Mouse (Mus musculus): ENCODE measurements around the gene Tapbp. TPM values are rescaled to one million over a fixed set of nuclear protein-coding genes. Genes with fewer than 3 reads are reported as not detected.

Tapbp gene
- polyA plus RNA-seq, 1 experiment from 2014 or later: 35.7 TPM

DNA sequence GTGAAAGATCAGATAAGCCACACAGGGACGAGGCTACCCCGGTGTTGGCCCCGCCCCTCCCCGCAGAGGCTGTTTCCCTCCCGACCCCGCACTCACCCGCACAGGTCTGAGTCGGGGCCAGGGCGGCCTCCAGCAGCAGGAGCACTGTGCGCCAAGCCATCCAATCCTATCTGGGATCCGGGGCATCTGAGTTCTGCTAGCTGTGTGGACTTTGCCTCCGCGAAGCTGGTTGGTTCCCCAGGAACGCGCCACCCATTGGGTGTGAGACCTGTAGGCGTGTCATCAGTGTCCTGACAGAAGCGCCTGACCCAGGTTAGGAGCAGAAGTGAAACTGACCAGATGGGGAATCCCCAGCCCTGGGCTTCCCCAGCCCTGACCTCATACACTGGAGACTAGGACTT, 62.9 kb downstream of the Tapbp start:
- no peak for ATAC-seq (ENCODE audit: low read depth)
- WGBS: under 1% methylated on average over 16 of the region's 17 CpGs
- Histone ChIP-seq H3K36me3 (ENCODE audit: control insufficient read depth, insufficient read depth, low read length) (no peaks in the 10 kb centered on the region), H3K9me3 (ENCODE audit: control insufficient read depth, low read length) (no peaks in the 10 kb centered on the region), H3K27me3 (ENCODE audit: control insufficient read depth, insufficient read depth, low read length) (peaks cover 9% of the 10 kb centered on the region), H3K4me2 (ENCODE audit: low read depth, low read length) (peak overlapping the region; percentile 40), H3K4me3 (ENCODE audit: low read depth, low read length) (peak overlapping the region; percentile 25), H3K9ac (replicated peaks; ENCODE audit: low read depth, low read length) (no peak overlapping the region), H3K27ac (ENCODE audit: low read depth, low read length) (no peak overlapping the region), H3K4me1 (ENCODE audit: control insufficient read depth, insufficient read depth, low read length) (0 out of 2 replicates have a peak, but pooled peaks cover 4% of the 10 kb centered on the region)

Small RNA genes within 50 kb of the gene (microRNA-seq; reads per million reads assigned to microRNA genes)
- gene Gm27740: not detected

Other genes starting within 250 kb of the Tapbp start
- gene Hnrnpm, start 229.0 kb upstream of the Tapbp start, polyA plus RNA-seq (2014; fragmentation: Nextera tagmentation; extraction: Ambion mirVana): 172 and 220 TPM in 2 replicates
- 69.1 and 73.5 TPM in 2 replicates for gene March2, start 197.2 kb upstream of the Tapbp start, polyA plus RNA-seq (2014; fragmentation: Nextera tagmentation; extraction: Ambion mirVana)
- gene Rab11b, start 155.4 kb upstream of the Tapbp start, polyA plus RNA-seq (2014; fragmentation: Nextera tagmentation; extraction: Ambion mirVana): 449 and 532 TPM in 2 replicates
- gene Angptl4, start 134.1 kb upstream of the Tapbp start, polyA plus RNA-seq (2014; fragmentation: Nextera tagmentation; extraction: Ambion mirVana): 9.7 and 20.6 TPM in 2 replicates
- 40.1 and 42.1 TPM in 2 replicates for gene Kank3, start 105.4 kb upstream of the Tapbp start, polyA plus RNA-seq (2014; fragmentation: Nextera tagmentation; extraction: Ambion mirVana)
- 550 and 584 TPM in 2 replicates for gene Rps28, start 91.3 kb upstream of the Tapbp start, polyA plus RNA-seq (2014; fragmentation: Nextera tagmentation; extraction: Ambion mirVana)
- 529 and 591 TPM in 2 replicates for gene Ndufa7, start 91.3 kb upstream of the Tapbp start, polyA plus RNA-seq (2014; fragmentation: Nextera tagmentation; extraction: Ambion mirVana)
- gene Cd320, start 72.8 kb upstream of the Tapbp start, polyA plus RNA-seq (2014; fragmentation: Nextera tagmentation; extraction: Ambion mirVana): 52.1 and 54.1 TPM in 2 replicates
- gene Gm7029, start 42.1 kb upstream of the Tapbp start, polyA plus RNA-seq (2014; fragmentation: Nextera tagmentation; extraction: Ambion mirVana): not detected in 2 replicates
- 1.1 and 1.6 TPM in 2 replicates for gene Kifc1, start 25.2 kb upstream of the Tapbp start, polyA plus RNA-seq (2014; fragmentation: Nextera tagmentation; extraction: Ambion mirVana)
- gene Platr17, start 10.8 kb upstream of the Tapbp start, polyA plus RNA-seq (2014; fragmentation: Nextera tagmentation; extraction: Ambion mirVana): 0.70 and 0.79 TPM in 2 replicates
- 46.0 and 54.1 TPM in 2 replicates for gene Daxx, start 6.5 kb upstream of the Tapbp start, polyA plus RNA-seq (2014; fragmentation: Nextera tagmentation; extraction: Ambion mirVana)
- gene Zbtb22, start within 50 bp of the Tapbp start, polyA plus RNA-seq (2014; fragmentation: Nextera tagmentation; extraction: Ambion mirVana): 6.5 and 8.9 TPM in 2 replicates
- 48.8 and 51.3 TPM in 2 replicates for gene Rgl2, start 13.6 kb downstream of the Tapbp start, polyA plus RNA-seq (2014; fragmentation: Nextera tagmentation; extraction: Ambion mirVana)
- 168 TPM in 2 replicates for gene Pfdn6, start 24.4 kb downstream of the Tapbp start, polyA plus RNA-seq (2014; fragmentation: Nextera tagmentation; extraction: Ambion mirVana)
- gene Wdr46, start 24.8 kb downstream of the Tapbp start, polyA plus RNA-seq (2014; fragmentation: Nextera tagmentation; extraction: Ambion mirVana): 18.9 TPM in 2 replicates
- 6.2 and 8.9 TPM in 2 replicates for gene B3galt4, start 35.6 kb downstream of the Tapbp start, polyA plus RNA-seq (2014; fragmentation: Nextera tagmentation; extraction: Ambion mirVana)
- gene Vps52, start 39.9 kb downstream of the Tapbp start, polyA plus RNA-seq (2014; fragmentation: Nextera tagmentation; extraction: Ambion mirVana): 57.9 and 59.9 TPM in 2 replicates
- 825 and 874 TPM in 2 replicates for gene Rps18, start 40.1 kb downstream of the Tapbp start, polyA plus RNA-seq (2014; fragmentation: Nextera tagmentation; extraction: Ambion mirVana)
- gene H2-K1, start 84.4 kb downstream of the Tapbp start, polyA plus RNA-seq (2014; fragmentation: Nextera tagmentation; extraction: Ambion mirVana): 8.6 and 10.9 TPM in 2 replicates
- 5.6 and 7.3 TPM in 2 replicates for gene Ring1, start 108.8 kb downstream of the Tapbp start, polyA plus RNA-seq (2014; fragmentation: Nextera tagmentation; extraction: Ambion mirVana)
- gene H2-Ke6, start 112.2 kb downstream of the Tapbp start, polyA plus RNA-seq (2014; fragmentation: Nextera tagmentation; extraction: Ambion mirVana): 70.1 and 72.1 TPM in 2 replicates
- 77.9 and 90.8 TPM in 2 replicates for gene Slc39a7, start 115.8 kb downstream of the Tapbp start, polyA plus RNA-seq (2014; fragmentation: Nextera tagmentation; extraction: Ambion mirVana)
- gene Rxrb, start 115.9 kb downstream of the Tapbp start, polyA plus RNA-seq (2014; fragmentation: Nextera tagmentation; extraction: Ambion mirVana): 29.1 and 30.8 TPM in 2 replicates
- gene Col11a2, start 123.5 kb downstream of the Tapbp start, polyA plus RNA-seq (2014; fragmentation: Nextera tagmentation; extraction: Ambion mirVana): 3.6 and 4.5 TPM in 2 replicates
- not detected in 2 replicates for gene H2-Oa, start 176.4 kb downstream of the Tapbp start, polyA plus RNA-seq (2014; fragmentation: Nextera tagmentation; extraction: Ambion mirVana)
- gene H2-DMa, start 203.6 kb downstream of the Tapbp start, polyA plus RNA-seq (2014; fragmentation: Nextera tagmentation; extraction: Ambion mirVana): 19.1 and 20.7 TPM in 2 replicates
- gene Brd2, start 206.7 kb downstream of the Tapbp start, polyA plus RNA-seq (2014; fragmentation: Nextera tagmentation; extraction: Ambion mirVana): 109 and 160 TPM in 2 replicates
- gene H2-DMb2, start 227.4 kb downstream of the Tapbp start, polyA plus RNA-seq (2014; fragmentation: Nextera tagmentation; extraction: Ambion mirVana): 0.16 and 0.18 TPM in 2 replicates
- gene H2-DMb1, start 237.2 kb downstream of the Tapbp start, polyA plus RNA-seq (2014; fragmentation: Nextera tagmentation; extraction: Ambion mirVana): 0.33 and 0.43 TPM in 2 replicates

Data from neural tube, embryonic 14.5 days (tissue).